Mouse (Mus musculus) ES-Bruce4 (cell line): ENCODE data around the gene S100a1.

Experiments
- CTCF ChIP-seq: IDR thresholded peaks from one replicate; pipeline ENCODE4 v1.8.1; 2011; ENCODE audit warnings: low read depth, low read length
- EP300 ChIP-seq: IDR thresholded peaks from 2 replicates; pipeline ENCODE4 v1.6.1; 2011; ENCODE audit warnings: low read depth, low read length; ENCODE audit not compliant: insufficient read depth
- POLR2A ChIP-seq: IDR thresholded peaks from one replicate; pipeline ENCODE4 v1.8.1; 2011; ENCODE audit warnings: low read length; ENCODE audit not compliant: insufficient read depth

DNA sequence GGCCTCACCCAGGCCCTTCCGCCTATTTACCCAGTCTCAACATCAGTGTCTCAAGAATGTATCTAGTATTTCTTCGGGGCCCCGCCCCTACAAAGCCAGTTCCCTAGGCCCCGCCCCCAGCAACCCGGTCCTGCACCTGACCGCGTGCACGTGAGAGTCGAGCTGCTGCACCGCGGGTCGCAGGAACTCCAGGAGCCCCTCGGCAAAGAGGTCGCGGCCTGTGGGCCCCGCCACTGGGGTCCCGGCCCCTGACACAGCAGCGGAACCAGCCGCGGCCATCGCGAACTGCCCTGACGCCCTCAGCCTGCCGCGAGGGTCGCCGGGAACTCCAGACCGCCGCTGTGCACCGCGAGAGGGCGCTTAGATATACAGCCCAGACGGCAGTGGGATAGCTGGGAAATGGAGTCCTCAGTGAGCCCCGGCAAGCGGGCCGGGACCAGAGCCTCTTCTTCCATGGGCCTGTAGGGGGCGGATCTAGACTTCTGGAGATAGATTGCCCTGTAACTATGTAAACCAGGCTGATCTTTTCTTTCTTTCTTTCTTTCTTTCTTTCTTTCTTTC lies 23.4 kb downstream of the S100a1 start, which contains the start of gene Snapin:
- TF ChIP-seq CTCF (peak; percentile 67), EP300 (no peak), POLR2A (no peak)
